Mouse (Mus musculus): Measurements from ENCODE around the gene Micu1. TPM values are rescaled to one million over a fixed set of nuclear protein-coding genes. Genes with fewer than 3 reads are reported as not detected.

Micu1 gene
- polyA plus RNA-seq, 1 experiment: 22.9 TPM

- Histone ChIP-seq H3K9ac (ENCODE audit: low read depth, poor library complexity, severe bottlenecking) (no peak overlapping the region), H3K9me3 (replicated peaks; ENCODE audit: control insufficient read depth, insufficient read depth, low read length, poor library complexity, severe bottlenecking) (no peaks in the 10 kb centered on the region), H3K36me3 (ENCODE audit: control insufficient read depth, insufficient read depth, low read length, poor library complexity, severe bottlenecking) (no peaks in the 10 kb centered on the region), H3K4me1 (ENCODE audit: control insufficient read depth, insufficient read depth, low read length) (no peaks in the 10 kb centered on the region), H3K4me3 (ENCODE audit: low read depth, low read length) (no peak overlapping the region), H3K27ac (ENCODE audit: insufficient read depth, low read length) (no peak overlapping the region), H3K27me3 (ENCODE audit: control insufficient read depth, insufficient read depth, low read length, poor library complexity, severe bottlenecking) (no peaks in the 10 kb centered on the region)
- TF ChIP-seq CTCF (IDR thresholded peaks at IDR 0.05; ENCODE audit: low read depth, low read length): no peak
- no peak for TF ChIP-seq POLR2A (IDR thresholded peaks at IDR 0.05; ENCODE audit: insufficient read depth, low read length)
- no peak for TF ChIP-seq EP300 (IDR thresholded peaks at IDR 0.05; ENCODE audit: insufficient read depth, low read depth, low read length)
Measured at GRCm38 (mm10) chr10:59780698-59781097, 78.4 kb downstream of the Micu1 start.

- H3K4me3 ChIP-seq (ENCODE audit: low read depth, low read length): no peak overlapping the region
- no peak for TF ChIP-seq EP300 (IDR thresholded peaks at IDR 0.05; ENCODE audit: insufficient read depth, low read depth, low read length)
- no peak for TF ChIP-seq CTCF (IDR thresholded peaks at IDR 0.05; ENCODE audit: low read depth, low read length)
- TF ChIP-seq POLR2A (IDR thresholded peaks at IDR 0.05; ENCODE audit: insufficient read depth, low read length): no peak
- no peaks in the 10 kb centered on the region for H3K27me3 ChIP-seq (ENCODE audit: control insufficient read depth, insufficient read depth, low read length, poor library complexity, severe bottlenecking)
- H3K9me3 ChIP-seq (replicated peaks; ENCODE audit: control insufficient read depth, insufficient read depth, low read length, poor library complexity, severe bottlenecking): no peaks in the 10 kb centered on the region
- no peak overlapping the region for H3K27ac ChIP-seq (ENCODE audit: insufficient read depth, low read length)
- no peaks in the 10 kb centered on the region for H3K36me3 ChIP-seq (ENCODE audit: control insufficient read depth, insufficient read depth, low read length, poor library complexity, severe bottlenecking)
- no peak overlapping the region for H3K9ac ChIP-seq (ENCODE audit: low read depth, poor library complexity, severe bottlenecking)
- H3K4me1 ChIP-seq (ENCODE audit: control insufficient read depth, insufficient read depth, low read length): no peaks in the 10 kb centered on the region
Measured at GRCm38 (mm10) chr10:59781205-59781931, 79.1 kb downstream of the Micu1 start.

GRCm38 (mm10) chr10:59784731-59785685 lies 82.7 kb downstream of the Micu1 start:
- no peaks in the 10 kb centered on the region for H3K4me1 ChIP-seq (ENCODE audit: control insufficient read depth, insufficient read depth, low read length)
- no peak overlapping the region for H3K9ac ChIP-seq (ENCODE audit: low read depth, poor library complexity, severe bottlenecking)
- no peak overlapping the region for H3K4me3 ChIP-seq (ENCODE audit: low read depth, low read length)
- no peaks in the 10 kb centered on the region for H3K36me3 ChIP-seq (ENCODE audit: control insufficient read depth, insufficient read depth, low read length, poor library complexity, severe bottlenecking)
- no peaks in the 10 kb centered on the region for H3K27me3 ChIP-seq (ENCODE audit: control insufficient read depth, insufficient read depth, low read length, poor library complexity, severe bottlenecking)
- no peak overlapping the region for H3K27ac ChIP-seq (ENCODE audit: insufficient read depth, low read length)
- no peak for TF ChIP-seq EP300 (IDR thresholded peaks at IDR 0.05; ENCODE audit: insufficient read depth, low read depth, low read length)
- TF ChIP-seq CTCF (IDR thresholded peaks at IDR 0.05; ENCODE audit: low read depth, low read length): no peak
- no peak for TF ChIP-seq POLR2A (IDR thresholded peaks at IDR 0.05; ENCODE audit: insufficient read depth, low read length)
- H3K9me3 ChIP-seq (replicated peaks; ENCODE audit: control insufficient read depth, insufficient read depth, low read length, poor library complexity, severe bottlenecking): no peaks in the 10 kb centered on the region

DNA sequence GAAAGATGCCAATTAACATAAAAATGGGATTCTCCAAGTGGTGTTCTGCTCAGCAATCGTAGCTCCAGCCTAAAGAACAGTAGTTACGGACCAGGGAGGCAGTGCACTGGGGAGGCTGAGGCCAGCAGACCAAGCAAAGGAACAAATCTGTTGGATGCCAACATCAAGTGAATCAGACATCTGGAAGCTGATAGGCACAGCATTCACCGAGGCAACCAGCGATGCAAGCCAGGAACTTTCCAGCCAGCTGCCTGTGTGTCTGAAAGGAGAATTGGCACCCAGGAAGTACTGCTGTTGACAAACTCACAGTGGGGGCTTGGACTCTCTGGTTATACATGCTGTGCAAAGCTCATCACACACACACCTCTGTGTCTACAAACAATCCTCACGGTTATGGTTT lies 84.0 kb downstream of the Micu1 start:
- no peaks in the 10 kb centered on the region for H3K4me1 ChIP-seq (ENCODE audit: control insufficient read depth, insufficient read depth, low read length)
- H3K27me3 ChIP-seq (ENCODE audit: control insufficient read depth, insufficient read depth, low read length, poor library complexity, severe bottlenecking): no peaks in the 10 kb centered on the region
- H3K4me3 ChIP-seq (ENCODE audit: low read depth, low read length): no peak overlapping the region
- no peak overlapping the region for H3K27ac ChIP-seq (ENCODE audit: insufficient read depth, low read length)
- H3K9me3 ChIP-seq (replicated peaks; ENCODE audit: control insufficient read depth, insufficient read depth, low read length, poor library complexity, severe bottlenecking): no peaks in the 10 kb centered on the region
- TF ChIP-seq CTCF (IDR thresholded peaks at IDR 0.05; ENCODE audit: low read depth, low read length) (no peak), EP300 (IDR thresholded peaks at IDR 0.05; ENCODE audit: insufficient read depth, low read depth, low read length) (no peak), POLR2A (IDR thresholded peaks at IDR 0.05; ENCODE audit: insufficient read depth, low read length) (no peak)
- H3K9ac ChIP-seq (ENCODE audit: low read depth, poor library complexity, severe bottlenecking): no peak overlapping the region
- H3K36me3 ChIP-seq (ENCODE audit: control insufficient read depth, insufficient read depth, low read length, poor library complexity, severe bottlenecking): no peaks in the 10 kb centered on the region

DNA sequence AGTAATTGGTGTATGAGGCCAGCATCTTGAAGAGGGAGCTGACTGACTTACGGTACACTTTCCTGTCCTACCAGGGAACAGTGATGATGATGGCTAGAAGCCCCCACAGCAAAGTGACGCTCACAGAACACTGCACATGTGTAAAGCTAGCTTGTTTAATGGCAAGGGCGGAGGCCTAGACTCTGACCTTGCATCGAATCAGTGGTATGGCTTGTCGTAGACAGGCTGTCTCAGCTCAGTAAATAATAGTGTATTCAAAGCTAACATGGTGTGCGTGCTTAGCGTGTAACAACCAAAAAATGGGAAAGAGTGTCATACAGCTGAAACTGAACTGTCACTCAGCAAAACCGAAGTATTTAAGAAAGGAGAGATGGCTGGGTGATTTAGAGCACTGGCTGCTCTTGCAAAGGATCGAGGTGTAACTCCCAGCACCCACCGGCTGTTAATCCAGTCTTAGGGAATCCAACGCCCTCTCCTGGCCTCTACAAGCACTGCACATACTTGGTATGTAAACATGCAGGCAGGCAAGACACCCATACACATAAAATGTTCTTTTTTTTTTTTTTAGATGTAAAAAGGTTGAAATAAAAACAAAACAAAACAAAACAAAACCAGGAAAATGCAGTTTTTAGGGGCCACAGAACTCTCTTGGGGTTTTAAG lies 85.0 kb downstream of the Micu1 start:
- Histone ChIP-seq H3K36me3 (ENCODE audit: control insufficient read depth, insufficient read depth, low read length, poor library complexity, severe bottlenecking) (no peaks in the 10 kb centered on the region), H3K9ac (ENCODE audit: low read depth, poor library complexity, severe bottlenecking) (no peak overlapping the region), H3K4me3 (ENCODE audit: low read depth, low read length) (no peak overlapping the region), H3K27me3 (ENCODE audit: control insufficient read depth, insufficient read depth, low read length, poor library complexity, severe bottlenecking) (no peaks in the 10 kb centered on the region), H3K4me1 (ENCODE audit: control insufficient read depth, insufficient read depth, low read length) (no peaks in the 10 kb centered on the region), H3K9me3 (replicated peaks; ENCODE audit: control insufficient read depth, insufficient read depth, low read length, poor library complexity, severe bottlenecking) (no peaks in the 10 kb centered on the region), H3K27ac (ENCODE audit: insufficient read depth, low read length) (no peak overlapping the region)
- peak; percentile 53 for TF ChIP-seq CTCF (IDR thresholded peaks at IDR 0.05; ENCODE audit: low read depth, low read length)
- no peak for TF ChIP-seq POLR2A (IDR thresholded peaks at IDR 0.05; ENCODE audit: insufficient read depth, low read length)
- TF ChIP-seq EP300 (IDR thresholded peaks at IDR 0.05; ENCODE audit: insufficient read depth, low read depth, low read length): no peak

Measured in ES-Bruce4 (cell line).